Mouse (Mus musculus) liver, postnatal 0 days (tissue): ENCODE measurements at regions not wholly inside any gene's neighbourhood (a gene's known extent, or its start where the extent isn't known, plus 50 kb on each side); places are given as distances from the start of the nearest gene placed in this dataset.

Experiments used
- ATAC-seq: fragments of 200-750 bp; cut with Nextera tagmentation; 2 replicates; pipeline ENCODE4 v1.8.0; 2017; ENCODE audit warnings: mild to moderate bottlenecking, moderate library complexity
- DNase-seq: peaks from one replicate; pipeline ENCODE4 v3.0.0-alpha.2; 2016
- H3K27ac ChIP-seq: fragments of 300-500 bp; sonication (generic); 2 replicates; pipeline ENCODE4 v1.5.1; 2014; ENCODE audit warnings: antibody characterized with exemption, moderate library complexity, mild to moderate bottlenecking, low read depth
- H3K27me3 ChIP-seq: fragments of 300-500 bp; sonication (generic); 2 replicates; pipeline ENCODE4 v1.6.1; 2014; ENCODE audit warnings: low read length, control low read depth, mixed read lengths; ENCODE audit not compliant: insufficient read depth
- H3K36me3 ChIP-seq: fragments of 300-500 bp; sonication (generic); replicated peaks from 2 replicates; pipeline ENCODE4 v1.6.1; 2014; ENCODE audit warnings: mild to moderate bottlenecking, control low read depth, low read length, moderate library complexity, mixed read lengths; ENCODE audit not compliant: insufficient read depth
- H3K4me1 ChIP-seq: fragments of 300-500 bp; sonication (generic); 2 replicates; pipeline ENCODE4 v1.6.1; 2014; ENCODE audit warnings: antibody characterized with exemption, mild to moderate bottlenecking, control low read depth; ENCODE audit not compliant: insufficient read depth
- H3K4me2 ChIP-seq: fragments of 300-500 bp; sonication (generic); 2 replicates; pipeline ENCODE4 v1.6.1; 2014; ENCODE audit warnings: low read depth, mild to moderate bottlenecking, low read length, moderate library complexity, mixed read lengths
- H3K4me3 ChIP-seq: fragments of 300-500 bp; sonication (generic); 2 replicates; pipeline ENCODE4 v1.5.1; 2014; ENCODE audit warnings: low read depth, low read length
- H3K9ac ChIP-seq: fragments of 300-500 bp; sonication (generic); replicated peaks from 2 replicates; pipeline ENCODE4 v1.6.1; 2014; ENCODE audit warnings: mild to moderate bottlenecking, moderate library complexity
- H3K9me3 ChIP-seq: fragments of 300-500 bp; sonication (generic); 2 replicates; pipeline ENCODE4 v1.6.1; 2016; ENCODE audit warnings: mild to moderate bottlenecking, control low read depth, low read length, mixed read lengths
- CTCF ChIP-seq: sonication (generic); IDR thresholded peaks from 2 replicates; pipeline ENCODE4 v1.5.1; 2016; ENCODE audit warnings: antibody characterized with exemption, low read depth
- EP300 ChIP-seq: IDR thresholded peaks from 2 replicates; pipeline ENCODE4 v1.6.1; 2016; ENCODE audit warnings: antibody characterized with exemption, low read depth, mild to moderate bottlenecking
- WGBS: fragments of 180-500 bp; shearing (Covaris S2); extraction: QIAGEN DNeasy Blood & Tissue Kit; methylation state at CpG from one replicate; pipeline ENCODE4 v1.1.7; 2014; ENCODE audit not compliant: insufficient replicate concordance; 5-methylcytosine and 5-hydroxymethylcytosine counted together

DNA sequence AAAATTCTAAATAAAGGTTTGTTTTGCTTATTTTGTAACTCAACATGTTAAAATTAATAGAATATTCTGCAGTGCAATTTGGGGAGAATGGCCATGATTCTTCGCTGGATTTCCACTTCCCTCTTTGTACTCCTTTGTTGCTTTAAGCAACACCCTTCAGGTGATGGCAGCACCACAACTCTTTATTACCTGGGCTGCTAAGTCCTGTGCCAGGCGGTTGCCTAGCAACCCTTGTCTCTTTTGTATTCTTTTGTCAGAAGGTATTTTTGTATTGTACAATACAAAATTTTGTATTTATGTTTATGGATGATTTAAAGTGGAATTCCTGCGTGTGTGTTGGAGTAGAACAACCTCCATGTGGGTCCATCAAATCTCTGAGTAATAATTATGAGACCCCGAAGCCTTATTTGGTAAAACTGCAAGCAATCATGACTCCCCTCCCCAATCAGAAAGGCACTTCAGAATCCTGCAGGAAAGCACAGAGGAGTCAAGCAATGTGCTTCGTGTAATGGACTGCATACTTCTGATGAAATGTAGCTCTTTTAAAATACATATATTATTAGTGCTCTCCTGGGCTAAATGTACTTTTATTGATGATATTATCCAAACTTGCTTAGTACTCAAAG lies 144.5 kb upstream of the Fam98a start:
- DNase-seq (no peak), ATAC-seq (no peak)
- Histone ChIP-seq H3K4me1 (no peaks in the 10 kb centered on the region), H3K9me3 (no peaks in the 10 kb centered on the region), H3K27ac (no peak overlapping the region), H3K4me3 (no peak overlapping the region), H3K36me3 (no peaks in the 10 kb centered on the region), H3K4me2 (no peak overlapping the region), H3K27me3 (no peaks in the 10 kb centered on the region), H3K9ac (no peak overlapping the region)
- 65% methylated on average over 5 of the region's 5 CpGs for WGBS
- TF ChIP-seq CTCF = no peak
- no peak for TF ChIP-seq EP300

DNA sequence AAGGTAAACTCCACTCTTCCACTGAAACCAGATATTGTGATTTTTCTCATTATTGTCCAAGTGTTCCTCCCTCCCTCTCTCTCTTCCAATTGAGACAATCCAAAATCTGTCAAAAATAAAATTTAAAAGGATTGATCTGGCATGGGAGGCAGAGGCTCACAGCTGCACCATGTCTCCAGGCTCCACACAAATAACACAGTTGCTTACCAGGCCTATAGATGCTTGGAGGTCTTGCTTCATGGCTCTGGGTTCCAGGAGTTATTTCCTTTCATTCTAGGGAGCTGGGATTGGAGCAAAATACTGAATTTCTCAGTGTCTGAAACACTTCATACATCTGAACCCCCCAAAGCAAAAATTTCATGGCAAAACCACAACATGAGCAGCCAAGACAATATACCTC lies 134.2 kb upstream of the Fam98a start:
- no peak for DNase-seq
- Histone ChIP-seq H3K9ac (no peak overlapping the region), H3K27me3 (no peaks in the 10 kb centered on the region), H3K4me3 (no peak overlapping the region), H3K27ac (no peak overlapping the region), H3K9me3 (no peaks in the 10 kb centered on the region), H3K36me3 (no peaks in the 10 kb centered on the region), H3K4me2 (no peak overlapping the region), H3K4me1 (no peaks in the 10 kb centered on the region)
- ATAC-seq = no peak
- no peak for TF ChIP-seq CTCF

DNA sequence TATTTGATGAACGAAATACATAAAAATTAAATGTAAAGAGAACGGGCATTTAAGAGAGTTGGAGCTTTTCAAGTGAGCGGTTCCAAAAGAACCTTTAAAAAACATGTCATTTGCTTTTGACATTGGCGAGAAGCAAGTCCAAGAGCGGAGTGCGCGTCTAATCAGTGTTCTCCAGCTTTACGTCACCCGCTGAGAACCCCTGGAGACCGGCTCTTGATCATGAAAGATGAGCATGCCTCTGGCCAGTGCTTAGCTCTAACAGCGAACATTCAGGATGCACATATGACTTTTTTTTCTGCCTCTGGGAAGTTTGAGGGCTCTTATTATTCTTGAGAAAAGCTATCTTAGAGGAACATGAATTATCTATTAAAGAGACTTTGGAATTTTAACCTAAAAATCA lies 95.2 kb upstream of the Fam98a start:
- H3K4me3 ChIP-seq = no peak overlapping the region
- H3K4me1 ChIP-seq = no peaks in the 10 kb centered on the region
- H3K4me2 ChIP-seq = no peak overlapping the region
- no peaks in the 10 kb centered on the region for H3K9me3 ChIP-seq
- DNase-seq = no peak
- no peak for TF ChIP-seq EP300
- TF ChIP-seq CTCF = no peak
- H3K36me3 ChIP-seq = no peaks in the 10 kb centered on the region
- H3K27me3 ChIP-seq = no peaks in the 10 kb centered on the region
- no peak for ATAC-seq
- no peak overlapping the region for H3K27ac ChIP-seq
- H3K9ac ChIP-seq = no peak overlapping the region
- 87% methylated on average over 11 of the region's 11 CpGs for WGBS

DNA sequence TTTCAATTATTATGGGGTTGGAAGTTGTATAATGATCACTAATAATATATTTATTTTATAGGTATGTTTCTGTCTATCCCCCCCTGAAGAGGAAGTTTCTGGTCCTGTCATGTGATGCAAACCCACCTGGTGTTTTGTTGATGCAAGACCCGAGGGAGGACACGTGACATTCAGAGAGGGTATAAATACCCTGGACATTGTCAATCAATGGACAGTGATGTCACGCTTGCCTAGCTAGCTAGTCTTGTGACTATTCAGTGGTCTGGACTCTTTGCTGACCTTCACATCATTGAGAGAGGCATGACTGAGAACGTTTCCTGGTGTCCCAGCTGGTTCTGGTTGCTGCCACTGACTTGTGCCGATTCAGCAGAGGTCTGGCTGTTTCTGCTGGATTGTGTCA lies 93.0 kb upstream of the Fam98a start:
- no peak for TF ChIP-seq EP300
- TF ChIP-seq CTCF = no peak
- 71% methylated on average over 5 of the region's 5 CpGs for WGBS

GRCm38 (mm10) chr17:75642311-75642710 lies 90.6 kb upstream of the Fam98a start:
- Histone ChIP-seq H3K9me3 (no peaks in the 10 kb centered on the region), H3K4me2 (no peak overlapping the region), H3K27ac (no peak overlapping the region), H3K27me3 (no peaks in the 10 kb centered on the region), H3K4me3 (no peak overlapping the region), H3K9ac (no peak overlapping the region), H3K4me1 (no peaks in the 10 kb centered on the region), H3K36me3 (no peaks in the 10 kb centered on the region)
- no peak for TF ChIP-seq EP300
- TF ChIP-seq CTCF = no peak
- ATAC-seq = no peak
- DNase-seq = no peak
- WGBS = 46% methylated on average over 3 of the region's 3 CpGs

More for the DNA sequence above, 93.0 kb upstream of the Fam98a start:
- H3K4me1 ChIP-seq = no peaks in the 10 kb centered on the region
- no peaks in the 10 kb centered on the region for H3K36me3 ChIP-seq
- no peak overlapping the region for H3K9ac ChIP-seq
- DNase-seq = no peak
- H3K9me3 ChIP-seq = no peaks in the 10 kb centered on the region
- H3K27ac ChIP-seq = no peak overlapping the region
- H3K4me2 ChIP-seq = no peak overlapping the region
- H3K27me3 ChIP-seq = no peaks in the 10 kb centered on the region
- H3K4me3 ChIP-seq = no peak overlapping the region
- ATAC-seq = no peak

DNA sequence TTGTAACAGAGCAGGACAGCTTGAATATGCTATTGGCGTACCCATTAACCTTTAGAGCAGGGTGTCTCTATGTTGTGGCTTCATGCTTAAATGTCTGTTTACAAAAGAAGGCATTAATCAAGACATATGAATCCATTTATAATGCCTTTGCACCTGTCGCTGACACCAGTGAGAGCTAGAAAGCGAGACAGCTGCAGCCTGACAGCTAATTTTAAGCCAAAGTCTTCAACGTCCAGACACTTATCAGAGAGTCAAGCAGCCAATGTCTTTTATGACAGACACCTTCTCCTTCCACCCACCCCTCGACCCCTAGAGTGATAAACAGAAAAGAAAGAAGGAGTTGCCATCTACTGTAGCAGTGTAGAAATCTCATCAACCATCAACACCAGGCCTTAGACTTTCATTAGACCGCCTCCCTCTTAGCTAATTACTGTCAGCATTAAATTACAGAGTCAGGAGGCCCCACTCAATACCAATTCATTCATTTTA lies 89.3 kb upstream of the Fam98a start:
- DNase-seq (no peak), ATAC-seq (no peak)
- Histone ChIP-seq H3K4me2 (no peak overlapping the region), H3K4me1 (no peaks in the 10 kb centered on the region), H3K27me3 (no peaks in the 10 kb centered on the region), H3K36me3 (no peaks in the 10 kb centered on the region), H3K27ac (no peak overlapping the region), H3K9me3 (no peaks in the 10 kb centered on the region), H3K9ac (no peak overlapping the region), H3K4me3 (no peak overlapping the region)
- 72% methylated on average over 6 of the region's 6 CpGs for WGBS
- TF ChIP-seq CTCF (no peak), EP300 (no peak)

GRCm38 (mm10) chr17:75640575-75640974 lies 88.8 kb upstream of the Fam98a start:
- ATAC-seq (no peak), DNase-seq (no peak)
- Histone ChIP-seq H3K4me3 (no peak overlapping the region), H3K9ac (no peak overlapping the region), H3K4me2 (no peak overlapping the region), H3K36me3 (no peaks in the 10 kb centered on the region), H3K27me3 (no peaks in the 10 kb centered on the region), H3K4me1 (no peaks in the 10 kb centered on the region), H3K9me3 (no peaks in the 10 kb centered on the region), H3K27ac (no peak overlapping the region)
- 78% methylated on average over 5 of the region's 5 CpGs for WGBS
- TF ChIP-seq CTCF = no peak
- no peak for TF ChIP-seq EP300
